Mouse (Mus musculus) MEL (cell line): ENCODE measurements around the gene Aes. TPM values are rescaled to one million over a fixed set of nuclear protein-coding genes. Genes with fewer than 3 reads are reported as not detected.

Experiments used
- DNase-seq: peaks from one replicate; pipeline ENCODE4 v3.0.0; 2011; ENCODE audit warnings: low read depth, low spot score
- H3K27ac ChIP-seq: 2 replicates; pipeline ENCODE4 v1.5.1; 2012; ENCODE audit warnings: low read depth, mild to moderate bottlenecking, control low read depth, low read length, moderate library complexity; ENCODE audit not compliant: control insufficient read depth
- H3K27me3 ChIP-seq, 2 experiments: fragments of 150-350 bp in 1 of 2; sonication (generic) in 1 of 2; 2 replicates each; pipeline ENCODE4 v1.6.1; 2012; ENCODE audit warnings: low read length in 2 of 2, mild to moderate bottlenecking in 2 of 2, improper control_type of control experiment in 1 of 2, moderate library complexity in 1 of 2; ENCODE audit not compliant: insufficient read depth in 2 of 2, control insufficient read depth in 1 of 2
- H3K36me3 ChIP-seq, 2 experiments: 2 replicates each; pipeline ENCODE4 v1.6.1; 2012 to 2014; ENCODE audit warnings: low read length in 2 of 2, improper control_type of control experiment in 1 of 2, inconsistent platforms in 1 of 2, mild to moderate bottlenecking in 1 of 2; ENCODE audit not compliant: insufficient read depth in 2 of 2, control insufficient read depth in 1 of 2
- H3K4me1 ChIP-seq, 2 experiments: fragments of 150-350 bp in 1 of 2; sonication (generic) in 1 of 2; 2 replicates each; pipeline ENCODE4 v1.6.1; 2012; ENCODE audit warnings: low read length in 2 of 2, improper control_type of control experiment in 1 of 2, mild to moderate bottlenecking in 1 of 2; ENCODE audit not compliant: insufficient read depth in 2 of 2, control insufficient read depth in 1 of 2
- H3K4me3 ChIP-seq, 2 experiments: fragments of 150-350 bp in 1 of 2; sonication (generic) in 1 of 2; 2 replicates each; pipeline ENCODE4 v1.5.1; 2012; ENCODE audit warnings: low read depth in 2 of 2, low read length in 2 of 2, mild to moderate bottlenecking in 2 of 2, moderate library complexity in 2 of 2, control low read depth in 1 of 2, improper control_type of control experiment in 1 of 2; ENCODE audit not compliant: control insufficient read depth in 1 of 2, insufficient read depth in 1 of 2
- H3K79me2 ChIP-seq: 2 replicates; pipeline ENCODE4 v1.6.1; 2012; ENCODE audit warnings: mild to moderate bottlenecking, low read length, moderate library complexity; ENCODE audit not compliant: control insufficient read depth, poor library complexity, insufficient read depth
- H3K9ac ChIP-seq: 2 replicates; pipeline ENCODE4 v1.6.1; 2012; ENCODE audit warnings: low read depth, mild to moderate bottlenecking, control low read depth, low read length, moderate library complexity; ENCODE audit not compliant: control insufficient read depth, poor library complexity, severe bottlenecking
- H3K9me3 ChIP-seq: fragments of 150-350 bp; sonication (generic); replicated peaks from 2 replicates; pipeline ENCODE4 v1.6.1; 2012; ENCODE audit warnings: mild to moderate bottlenecking, low read length, improper control_type of control experiment, moderate library complexity; ENCODE audit not compliant: insufficient read depth
- CHD1 ChIP-seq: IDR thresholded peaks from 2 replicates; pipeline ENCODE4 v1.6.1; 2012; ENCODE audit warnings: low read depth, mild to moderate bottlenecking, inconsistent platforms, low read length, improper control_type of control experiment
- CHD2 ChIP-seq: IDR thresholded peaks from 2 replicates; pipeline ENCODE4 v1.6.1; 2011; ENCODE audit warnings: low read length, improper control_type of control experiment
- E2F4 ChIP-seq: IDR thresholded peaks from 2 replicates; pipeline ENCODE4 v1.6.1; 2011; ENCODE audit warnings: low read depth, low read length, improper control_type of control experiment, borderline replicate concordance
- HCFC1 ChIP-seq: IDR thresholded peaks from 2 replicates; pipeline ENCODE4 v1.6.1; 2012; ENCODE audit warnings: low read depth, mild to moderate bottlenecking, inconsistent platforms, low read length, improper control_type of control experiment, moderate library complexity
- JUND ChIP-seq: IDR thresholded peaks from 2 replicates; pipeline ENCODE4 v1.6.1; 2011; ENCODE audit warnings: low read depth, mild to moderate bottlenecking, improper control_type of control experiment, low read length
- KAT2A ChIP-seq: conservative IDR thresholded peaks from 2 replicates; pipeline ENCODE4 v1.6.1; 2012; ENCODE audit warnings: low read depth, low read length, improper control_type of control experiment, inconsistent platforms
- MAFK ChIP-seq: IDR thresholded peaks from 2 replicates; pipeline ENCODE4 v1.6.1; 2011; ENCODE audit warnings: low read depth, mild to moderate bottlenecking, low read length, improper control_type of control experiment, borderline replicate concordance
- MAX ChIP-seq: IDR thresholded peaks from 2 replicates; pipeline ENCODE4 v1.6.1; 2011; ENCODE audit warnings: low read length, improper control_type of control experiment
- MAZ ChIP-seq: IDR thresholded peaks from 2 replicates; pipeline ENCODE4 v1.6.1; 2012; ENCODE audit warnings: low read depth, mild to moderate bottlenecking, inconsistent platforms, low read length, improper control_type of control experiment
- MEF2A ChIP-seq: IDR thresholded peaks from 2 replicates; pipeline ENCODE4 v1.6.1; 2014; ENCODE audit warnings: low read depth, mild to moderate bottlenecking, inconsistent platforms, low read length, improper control_type of control experiment; ENCODE audit not compliant: poor library complexity, insufficient replicate concordance, severe bottlenecking; ENCODE audit errors: extremely low read depth
- MXI1 ChIP-seq: IDR thresholded peaks from 2 replicates; pipeline ENCODE4 v1.6.1; 2011; ENCODE audit warnings: mild to moderate bottlenecking, low read depth, low read length, improper control_type of control experiment
- MYC ChIP-seq: IDR thresholded peaks from 2 replicates; pipeline ENCODE4 v1.6.1; 2011; ENCODE audit warnings: low read depth, mild to moderate bottlenecking, low read length, improper control_type of control experiment, moderate library complexity
- NELFE ChIP-seq: IDR thresholded peaks from 2 replicates; pipeline ENCODE4 v1.6.1; 2011; ENCODE audit warnings: low read depth, low read length, improper control_type of control experiment
- POLR2A ChIP-seq, 2 experiments: IDR thresholded peaks; 2 replicates each; pipeline ENCODE4 v1.6.1; 2011 to 2012; ENCODE audit warnings: low read length in 2 of 2, mild to moderate bottlenecking in 2 of 2, control low read depth in 1 of 2, improper control_type of control experiment in 1 of 2, low read depth in 1 of 2, moderate library complexity in 1 of 2; ENCODE audit not compliant: control insufficient read depth in 1 of 2, insufficient read depth in 1 of 2, poor library complexity in 1 of 2
- RAD21 ChIP-seq: IDR thresholded peaks from 2 replicates; pipeline ENCODE4 v1.6.1; 2011; ENCODE audit warnings: mild to moderate bottlenecking, low read depth, low read length, improper control_type of control experiment
- SMC3 ChIP-seq: IDR thresholded peaks from 2 replicates; pipeline ENCODE4 v1.6.1; 2011; ENCODE audit warnings: low read depth, low read length, improper control_type of control experiment
- TBP ChIP-seq: IDR thresholded peaks from 2 replicates; pipeline ENCODE4 v1.8.0; 2011; ENCODE audit warnings: low read depth, low read length, improper control_type of control experiment
- UBTF ChIP-seq: IDR thresholded peaks from 2 replicates; pipeline ENCODE4 v1.6.1; 2012; ENCODE audit warnings: low read depth, mild to moderate bottlenecking, inconsistent platforms, low read length, improper control_type of control experiment, moderate library complexity, borderline replicate concordance; ENCODE audit not compliant: insufficient read depth
- ZC3H11A ChIP-seq: IDR thresholded peaks from 2 replicates; pipeline ENCODE4 v1.6.1; 2012; ENCODE audit warnings: low read depth, mild to moderate bottlenecking, inconsistent platforms, low read length, improper control_type of control experiment
- ZKSCAN1 ChIP-seq: IDR thresholded peaks from 2 replicates; pipeline ENCODE4 v1.6.1; 2012; ENCODE audit warnings: low read depth, mild to moderate bottlenecking, inconsistent platforms, low read length, improper control_type of control experiment, moderate library complexity
- ZNF384 ChIP-seq: IDR thresholded peaks from 2 replicates; pipeline ENCODE4 v1.6.1; 2012; ENCODE audit warnings: low read depth, mild to moderate bottlenecking, inconsistent platforms, low read length, improper control_type of control experiment
- polyA plus RNA-seq, 2 experiments: library from polyadenylated mRNA; stranded (reverse) in 1 of 2; unstranded in 1 of 2; fragments of >175 nt in 1 of 2; fragments of >200 nt in 1 of 2; gene quantifications; 2 replicates each; pipeline versions ENCODE4 v1.2.1 to v1.2.4; 2012; ENCODE audit warnings: low replicate concordance in 2 of 2, low read depth in 1 of 2; ENCODE audit not compliant: insufficient read length in 2 of 2, insufficient read depth in 1 of 2, missing spikeins in 1 of 2
- total RNA-seq: library from RNA; depleted of rRNA; stranded (reverse); fragments of 300-350 nt; gene quantifications from 2 replicates; pipeline ENCODE4 v1.2.3, GENCODE M21; 2012

Aes gene
- total and polyA plus RNA-seq, 3 experiments: 197 to 355 TPM; not detected in 1

- peaks cover 3 to 30% of the 10 kb centered on the region in 2 experiments; a peak in 3 of 4 replicates for H3K4me1 ChIP-seq
- DNase-seq: peak; percentile 42
- H3K27ac ChIP-seq: no peak overlapping the region
- peak overlapping the region; percentile 64 for H3K9ac ChIP-seq
- peaks cover 0 to 12% of the 10 kb centered on the region in 2 experiments; a peak in 2 of 4 replicates for H3K36me3 ChIP-seq
- H3K9me3 ChIP-seq: no peaks in the 10 kb centered on the region
- no peaks in the 10 kb centered on the region; the same call in 1 of the 2 replicates for H3K79me2 ChIP-seq
- H3K4me3 ChIP-seq: peak overlapping the region; percentile 60 to 66
- no peak for TF ChIP-seq POLR2A (IDR thresholded peaks at IDR 0.05; ENCODE audit: control insufficient read depth in 1 of 2, insufficient read depth in 1 of 2, low read depth in 1 of 2, low read length in 2 of 2, poor library complexity in 1 of 2)
- no peak for TF ChIP-seq NELFE
- TF ChIP-seq ZKSCAN1: no peak
- TF ChIP-seq CHD2: no peak
- no peak for TF ChIP-seq MAX
- TF ChIP-seq MYC: no peak
- no peak for TF ChIP-seq SMC3
- no peak for TF ChIP-seq JUND
- TF ChIP-seq ZNF384: no peak
- TF ChIP-seq HCFC1: no peak
- TF ChIP-seq RAD21: no peak
- TF ChIP-seq CHD1: no peak
- TF ChIP-seq MEF2A: no peak
- TF ChIP-seq KAT2A: no peak
- no peak for TF ChIP-seq MAZ
- no peak for TF ChIP-seq MXI1
- TF ChIP-seq MAFK: no peak
- no peak for TF ChIP-seq UBTF
- no peak for TF ChIP-seq TBP
- H3K27me3 ChIP-seq: no peaks in the 10 kb centered on the region
Observed at GRCm38 (mm10) chr10:81572133-81572671, 12.9 kb downstream of the Aes start.

DNA sequence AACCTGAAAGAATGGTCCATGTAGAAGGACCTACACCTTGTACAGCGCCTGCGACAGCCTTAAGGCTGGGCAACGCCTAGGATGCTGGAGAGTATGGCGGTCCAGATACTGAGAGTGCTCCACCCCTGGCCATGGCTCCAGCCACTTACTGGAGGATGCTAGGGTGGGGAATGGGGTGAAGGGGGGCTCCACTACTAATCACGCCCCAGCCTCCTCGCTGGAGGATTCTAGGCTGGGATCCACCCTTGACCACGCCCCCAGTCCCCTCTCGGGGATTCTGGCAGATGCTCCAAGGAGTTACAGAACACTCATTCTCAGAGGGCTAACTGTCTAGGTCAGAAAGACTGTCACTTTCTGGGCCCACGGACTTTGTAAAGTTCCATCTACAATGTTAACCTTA lies 13.7 kb downstream of the Aes start:
- Histone ChIP-seq H3K9me3 (no peaks in the 10 kb centered on the region), H3K9ac (no peak overlapping the region), H3K4me3 (no peak overlapping the region), H3K27me3 (no peaks in the 10 kb centered on the region), H3K4me1 (peaks cover 3 to 30% of the 10 kb centered on the region in 2 experiments; a peak in 3 of 4 replicates), H3K36me3 (peaks cover 0 to 12% of the 10 kb centered on the region in 2 experiments; a peak in 2 of 4 replicates), H3K79me2 (no peaks in the 10 kb centered on the region; the same call in 1 of the 2 replicates), H3K27ac (no peak overlapping the region)
- no peak for DNase-seq
- no peak for TF ChIP-seq E2F4
- TF ChIP-seq MAFK: no peak
- no peak for TF ChIP-seq ZC3H11A
